Mouse (Mus musculus): Measurements from ENCODE around the gene Zfp652. TPM values are rescaled to one million over a fixed set of nuclear protein-coding genes. Genes with fewer than 3 reads are reported as not detected.
A peak's percentile ranks its signal among the peaks of the same experiment; 100 is the strongest.

Gene Zfp652
- polyA plus RNA-seq, 1 experiment from 2014 or later = 36.8 TPM

GRCm38 (mm10) chr11:95828181-95828964 is 115.9 kb downstream of the Zfp652 start:
- Histone ChIP-seq H3K27ac (ENCODE audit: low read length) (no peak overlapping the region), H3K9me3 (ENCODE audit: control insufficient read depth, low read length) (no peaks in the 10 kb centered on the region), H3K4me2 (ENCODE audit: low read length) (no peak overlapping the region), H3K9ac (replicated peaks; ENCODE audit: low read depth, low read length) (no peak overlapping the region), H3K4me3 (replicated peaks; ENCODE audit: low read length) (no peak overlapping the region), H3K36me3 (ENCODE audit: control insufficient read depth, insufficient read depth) (no peaks in the 10 kb centered on the region), H3K27me3 (replicated peaks; ENCODE audit: control insufficient read depth, insufficient read depth, low read length) (peaks cover 75% of the 10 kb centered on the region), H3K4me1 (replicated peaks; ENCODE audit: control insufficient read depth, insufficient read depth, low read length) (peaks cover 22% of the 10 kb centered on the region)
- no peak for ATAC-seq
- 76% methylated on average over 11 of the region's 11 CpGs for WGBS

- Histone ChIP-seq H3K9ac (replicated peaks; ENCODE audit: low read depth, low read length) (no peak overlapping the region), H3K4me2 (ENCODE audit: low read length) (no peak overlapping the region), H3K4me1 (replicated peaks; ENCODE audit: control insufficient read depth, insufficient read depth, low read length) (peaks cover 25% of the 10 kb centered on the region), H3K36me3 (ENCODE audit: control insufficient read depth, insufficient read depth) (no peaks in the 10 kb centered on the region), H3K27ac (ENCODE audit: low read length) (no peak overlapping the region), H3K9me3 (ENCODE audit: control insufficient read depth, low read length) (no peaks in the 10 kb centered on the region), H3K4me3 (replicated peaks; ENCODE audit: low read length) (no peak overlapping the region), H3K27me3 (replicated peaks; ENCODE audit: control insufficient read depth, insufficient read depth, low read length) (peaks cover 82% of the 10 kb centered on the region)
- no peak for ATAC-seq
- 20% methylated on average over 4 of the region's 4 CpGs for WGBS
Observed at GRCm38 (mm10) chr11:95829526-95830050, 117.1 kb downstream of the Zfp652 start.

GRCm38 (mm10) chr11:95830411-95831275 is 118.2 kb downstream of the Zfp652 start:
- Histone ChIP-seq H3K4me3 (replicated peaks; ENCODE audit: low read length) (peak overlapping the region; percentile 15), H3K4me1 (replicated peaks; ENCODE audit: control insufficient read depth, insufficient read depth, low read length) (peaks cover 19% of the 10 kb centered on the region), H3K9me3 (ENCODE audit: control insufficient read depth, low read length) (no peaks in the 10 kb centered on the region), H3K27ac (ENCODE audit: low read length) (no peak overlapping the region), H3K36me3 (ENCODE audit: control insufficient read depth, insufficient read depth) (no peaks in the 10 kb centered on the region), H3K9ac (replicated peaks; ENCODE audit: low read depth, low read length) (no peak overlapping the region), H3K4me2 (ENCODE audit: low read length) (peak overlapping the region; percentile 38), H3K27me3 (replicated peaks; ENCODE audit: control insufficient read depth, insufficient read depth, low read length) (peaks cover 81% of the 10 kb centered on the region)
- 2% methylated on average over 80 of the region's 80 CpGs for WGBS
- no peak for ATAC-seq

GRCm38 (mm10) chr11:95831276-95831619 is 118.8 kb downstream of the Zfp652 start:
- WGBS = 4% methylated on average over 10 of the region's 10 CpGs
- H3K27ac ChIP-seq (ENCODE audit: low read length) = no peak overlapping the region
- H3K9ac ChIP-seq (replicated peaks; ENCODE audit: low read depth, low read length) = no peak overlapping the region
- H3K4me3 ChIP-seq (replicated peaks; ENCODE audit: low read length) = peak overlapping the region; percentile 15; the same call in 1 of the 2 replicates
- H3K9me3 ChIP-seq (ENCODE audit: control insufficient read depth, low read length) = no peaks in the 10 kb centered on the region
- no peak for ATAC-seq
- H3K4me1 ChIP-seq (replicated peaks; ENCODE audit: control insufficient read depth, insufficient read depth, low read length) = peaks cover 19% of the 10 kb centered on the region
- H3K36me3 ChIP-seq (ENCODE audit: control insufficient read depth, insufficient read depth) = no peaks in the 10 kb centered on the region
- peak overlapping the region; percentile 38 for H3K4me2 ChIP-seq (ENCODE audit: low read length)
- peaks cover 86% of the 10 kb centered on the region for H3K27me3 ChIP-seq (replicated peaks; ENCODE audit: control insufficient read depth, insufficient read depth, low read length)

GRCm38 (mm10) chr11:95831641-95832040 is 119.2 kb downstream of the Zfp652 start:
- Histone ChIP-seq H3K27ac (ENCODE audit: low read length) (no peak overlapping the region), H3K4me1 (replicated peaks; ENCODE audit: control insufficient read depth, insufficient read depth, low read length) (peaks cover 19% of the 10 kb centered on the region), H3K36me3 (ENCODE audit: control insufficient read depth, insufficient read depth) (no peaks in the 10 kb centered on the region), H3K9ac (replicated peaks; ENCODE audit: low read depth, low read length) (no peak overlapping the region), H3K4me2 (ENCODE audit: low read length) (no peak overlapping the region), H3K9me3 (ENCODE audit: control insufficient read depth, low read length) (no peaks in the 10 kb centered on the region), H3K27me3 (replicated peaks; ENCODE audit: control insufficient read depth, insufficient read depth, low read length) (peaks cover 86% of the 10 kb centered on the region), H3K4me3 (replicated peaks; ENCODE audit: low read length) (no peak overlapping the region)
- WGBS = 3% methylated on average over 15 of the region's 15 CpGs
- no peak for ATAC-seq

GRCm38 (mm10) chr11:95832129-95833005 is 119.9 kb downstream of the Zfp652 start:
- 34% methylated on average over 18 of the region's 18 CpGs for WGBS

GRCm38 (mm10) chr11:95833006-95833570 is 120.6 kb downstream of the Zfp652 start:
- WGBS = 17% methylated on average over 8 of the region's 8 CpGs
- no peak overlapping the region for H3K27ac ChIP-seq (ENCODE audit: low read length)
- peaks cover 78% of the 10 kb centered on the region for H3K27me3 ChIP-seq (replicated peaks; ENCODE audit: control insufficient read depth, insufficient read depth, low read length)
- no peak overlapping the region for H3K9ac ChIP-seq (replicated peaks; ENCODE audit: low read depth, low read length)
- peaks cover 27% of the 10 kb centered on the region for H3K4me1 ChIP-seq (replicated peaks; ENCODE audit: control insufficient read depth, insufficient read depth, low read length)
- H3K4me3 ChIP-seq (replicated peaks; ENCODE audit: low read length) = no peak overlapping the region
- no peak overlapping the region for H3K4me2 ChIP-seq (ENCODE audit: low read length)
- ATAC-seq = no peak
- no peaks in the 10 kb centered on the region for H3K36me3 ChIP-seq (ENCODE audit: control insufficient read depth, insufficient read depth)
- no peaks in the 10 kb centered on the region for H3K9me3 ChIP-seq (ENCODE audit: control insufficient read depth, low read length)

More at GRCm38 (mm10) chr11:95832129-95833005, 119.9 kb downstream of the Zfp652 start:
- Histone ChIP-seq H3K27ac (ENCODE audit: low read length) (no peak overlapping the region), H3K27me3 (replicated peaks; ENCODE audit: control insufficient read depth, insufficient read depth, low read length) (peaks cover 79% of the 10 kb centered on the region), H3K4me2 (ENCODE audit: low read length) (no peak overlapping the region), H3K4me3 (replicated peaks; ENCODE audit: low read length) (no peak overlapping the region), H3K36me3 (ENCODE audit: control insufficient read depth, insufficient read depth) (no peaks in the 10 kb centered on the region), H3K4me1 (replicated peaks; ENCODE audit: control insufficient read depth, insufficient read depth, low read length) (peaks cover 26% of the 10 kb centered on the region), H3K9me3 (ENCODE audit: control insufficient read depth, low read length) (no peaks in the 10 kb centered on the region), H3K9ac (replicated peaks; ENCODE audit: low read depth, low read length) (no peak overlapping the region)
- no peak for ATAC-seq

- Histone ChIP-seq H3K36me3 (ENCODE audit: control insufficient read depth, insufficient read depth) (no peaks in the 10 kb centered on the region), H3K9me3 (ENCODE audit: control insufficient read depth, low read length) (no peaks in the 10 kb centered on the region), H3K27me3 (replicated peaks; ENCODE audit: control insufficient read depth, insufficient read depth, low read length) (peaks cover 72% of the 10 kb centered on the region), H3K4me1 (replicated peaks; ENCODE audit: control insufficient read depth, insufficient read depth, low read length) (peaks cover 28% of the 10 kb centered on the region), H3K4me3 (replicated peaks; ENCODE audit: low read length) (no peak overlapping the region), H3K27ac (ENCODE audit: low read length) (no peak overlapping the region), H3K4me2 (ENCODE audit: low read length) (no peak overlapping the region; the same call in 1 of the 2 replicates), H3K9ac (replicated peaks; ENCODE audit: low read depth, low read length) (no peak overlapping the region)
- ATAC-seq = no peak
- WGBS = 10% methylated on average over 18 of the region's 18 CpGs
Observed at GRCm38 (mm10) chr11:95833631-95834142, 121.2 kb downstream of the Zfp652 start.
